Mouse (Mus musculus) spleen, adult 18-20 months (tissue): ENCODE data around the gene Gm12355.

Source experiments
- DNase-seq, 2 experiments: peaks; one replicate each; pipeline ENCODE4 v3.0.0; 2022; ENCODE audit warnings: mixed read lengths in 2 of 2

Gene Gm12355

GRCm38 (mm10) chr11:98602090-98602690 is 23.3 kb downstream of the Gm12355 start:
- DNase-seq = no peak

- DNase-seq = no peak
Observed at GRCm38 (mm10) chr11:98599291-98599690, 26.2 kb downstream of the Gm12355 start.

GRCm38 (mm10) chr11:98598851-98599290 is 26.6 kb downstream of the Gm12355 start:
- DNase-seq = no peak

- no peak for DNase-seq
Observed at GRCm38 (mm10) chr11:98597991-98598390, 27.5 kb downstream of the Gm12355 start, which contains the start of gene Lrrc3c. Lrrc3c (plus strand) TSS chr11:98598291.

GRCm38 (mm10) chr11:98597363-98597762 is 28.1 kb downstream of the Gm12355 start:
- DNase-seq = peak; percentile 40 to 77

- DNase-seq = no peak
Observed at GRCm38 (mm10) chr11:98595955-98596354, 29.5 kb downstream of the Gm12355 start.

DNA sequence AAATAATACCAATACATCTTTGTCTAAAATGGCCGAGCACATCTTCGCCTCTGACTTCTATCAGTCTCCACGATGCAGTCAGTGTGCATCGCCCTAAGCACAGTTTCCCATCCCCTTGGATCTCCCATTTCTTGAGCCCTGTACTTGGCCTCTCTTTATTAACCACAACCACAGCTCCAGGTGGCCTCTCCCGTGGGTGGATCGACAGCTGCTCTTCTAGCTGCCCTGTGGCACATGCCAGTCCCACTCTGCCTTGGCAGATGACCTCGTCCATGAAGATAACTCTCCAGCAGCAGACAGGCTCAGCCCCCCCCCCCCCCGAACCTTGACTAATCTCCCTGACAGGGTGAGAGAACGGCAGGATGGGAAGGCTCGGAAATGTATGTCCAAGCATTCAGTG is 30.0 kb downstream of the Gm12355 start:
- no peak for DNase-seq

DNA sequence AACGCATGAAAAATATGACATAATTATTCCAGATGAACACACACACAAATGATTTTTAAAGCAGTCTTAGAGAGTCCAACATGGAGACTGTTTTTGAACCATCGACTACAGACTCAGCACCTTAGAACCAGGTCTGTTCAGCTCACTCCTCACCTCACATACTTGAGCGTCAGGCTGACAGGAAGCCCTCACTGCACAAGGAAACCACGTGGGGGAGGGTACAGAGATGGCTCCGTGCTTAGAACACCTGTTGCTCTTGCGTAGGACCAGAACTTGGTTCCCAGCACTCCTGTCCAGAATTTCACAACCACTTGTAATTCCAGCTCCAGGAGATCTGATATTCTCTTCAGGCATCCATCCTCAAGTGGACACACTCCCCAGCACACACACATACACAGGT is 30.4 kb downstream of the Gm12355 start:
- no peak for DNase-seq

- DNase-seq = no peak
Observed at GRCm38 (mm10) chr11:98590548-98591445, 34.7 kb downstream of the Gm12355 start.

- DNase-seq = no peak
Observed at GRCm38 (mm10) chr11:98589306-98589705, 36.2 kb downstream of the Gm12355 start.

DNA sequence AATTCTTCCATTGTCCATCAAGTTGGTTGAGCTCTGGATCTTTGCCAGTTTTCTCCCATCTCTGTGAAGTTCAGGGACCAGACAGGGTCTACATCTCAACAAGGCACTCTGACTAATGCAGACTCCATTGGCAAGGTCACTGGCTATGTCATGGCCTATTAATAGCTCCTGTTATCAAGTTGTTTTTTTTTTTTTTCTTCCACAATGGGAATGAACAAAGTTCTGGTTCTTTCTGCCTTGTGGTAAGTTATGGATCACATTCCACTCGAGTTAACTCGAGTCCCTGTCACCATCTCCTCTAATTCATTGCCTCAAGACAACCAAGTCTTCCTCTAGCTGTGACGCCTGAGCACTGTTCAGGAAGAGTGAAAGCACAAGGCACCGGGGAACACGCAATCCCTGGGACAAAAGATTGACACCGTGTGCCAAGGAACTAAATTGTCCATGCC is 36.6 kb downstream of the Gm12355 start:
- no peak for DNase-seq

GRCm38 (mm10) chr11:98587684-98588546 is 37.5 kb downstream of the Gm12355 start:
- DNase-seq = peak; percentile 24 to 32

- peak; percentile 94 to 97 for DNase-seq
Observed at GRCm38 (mm10) chr11:98586892-98587563, 38.4 kb downstream of the Gm12355 start, which contains the start of gene Ormdl3. Ormdl3 (minus strand) TSS chr11:98587368.

DNA sequence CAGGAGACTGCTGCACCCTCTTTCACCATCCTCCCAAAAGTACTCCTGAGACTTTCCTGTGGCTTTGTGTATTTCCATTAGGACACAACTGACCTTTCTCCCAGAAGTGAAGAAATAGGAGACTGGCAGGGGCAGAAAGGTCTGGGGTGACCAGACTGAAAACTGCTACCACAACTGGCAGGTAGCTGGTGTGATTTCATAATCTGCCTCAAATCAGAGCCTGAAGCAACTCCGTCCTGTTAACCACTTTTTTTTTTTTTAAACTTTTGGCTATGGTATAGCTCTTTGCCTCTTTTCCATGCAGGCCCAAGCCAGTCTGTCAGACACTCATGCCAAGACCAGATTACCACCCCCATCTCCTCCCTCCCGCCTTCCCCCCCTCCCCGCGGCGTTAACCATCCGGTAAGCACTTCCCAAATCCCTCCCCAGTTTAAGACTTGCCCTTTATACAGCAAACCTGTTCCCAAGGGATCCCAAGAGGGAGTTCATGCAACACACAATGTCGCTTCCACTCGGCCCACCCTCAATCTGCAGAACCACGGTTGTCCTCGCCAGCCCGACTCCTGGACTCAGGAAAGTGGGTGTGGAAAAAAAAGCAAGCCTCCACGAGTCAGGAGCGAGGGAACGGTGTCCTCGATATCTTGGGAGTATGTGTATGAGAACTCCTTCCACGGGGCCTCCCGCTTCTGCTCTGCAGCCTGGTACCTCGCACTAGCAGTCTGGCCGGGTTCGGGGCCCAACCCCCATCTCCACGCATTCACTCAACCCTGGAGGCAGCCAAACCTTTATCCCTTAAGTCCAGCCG is 39.2 kb downstream of the Gm12355 start:
- no peak for DNase-seq

DNA sequence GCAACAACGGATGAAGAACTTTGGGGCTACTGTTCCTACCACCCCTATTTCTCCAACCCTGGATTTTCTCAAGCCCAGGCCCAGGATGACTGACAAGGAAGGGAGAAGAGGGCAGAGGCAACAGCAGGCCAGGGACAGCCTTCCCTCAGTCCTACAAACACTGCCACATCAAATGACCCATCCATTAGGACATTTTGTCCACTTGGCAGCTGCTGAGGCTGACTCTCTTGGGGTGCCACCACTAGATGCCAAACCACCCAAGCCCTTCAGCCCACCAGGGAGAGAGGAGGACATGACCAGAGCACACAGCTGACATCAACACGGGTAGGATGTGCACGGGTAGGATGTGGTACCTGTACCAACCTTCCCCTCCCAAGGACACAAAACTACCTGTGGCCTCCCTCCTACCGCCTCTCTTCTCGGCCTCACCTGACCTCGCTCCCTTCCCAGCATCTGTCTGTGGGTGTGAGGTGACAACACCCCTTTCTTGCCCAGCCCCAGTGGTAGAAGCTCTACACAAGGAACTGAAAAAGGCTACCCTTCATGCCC is 40.8 kb downstream of the Gm12355 start:
- no peak for DNase-seq

GRCm38 (mm10) chr11:98584146-98584545 is 41.3 kb downstream of the Gm12355 start:
- no peak for DNase-seq

- DNase-seq = no peak
Observed at GRCm38 (mm10) chr11:98583571-98583970, 41.9 kb downstream of the Gm12355 start.

GRCm38 (mm10) chr11:98583265-98583552 is 42.3 kb downstream of the Gm12355 start:
- no peak for DNase-seq

GRCm38 (mm10) chr11:98582551-98583264 is 42.8 kb downstream of the Gm12355 start:
- no peak for DNase-seq

DNA sequence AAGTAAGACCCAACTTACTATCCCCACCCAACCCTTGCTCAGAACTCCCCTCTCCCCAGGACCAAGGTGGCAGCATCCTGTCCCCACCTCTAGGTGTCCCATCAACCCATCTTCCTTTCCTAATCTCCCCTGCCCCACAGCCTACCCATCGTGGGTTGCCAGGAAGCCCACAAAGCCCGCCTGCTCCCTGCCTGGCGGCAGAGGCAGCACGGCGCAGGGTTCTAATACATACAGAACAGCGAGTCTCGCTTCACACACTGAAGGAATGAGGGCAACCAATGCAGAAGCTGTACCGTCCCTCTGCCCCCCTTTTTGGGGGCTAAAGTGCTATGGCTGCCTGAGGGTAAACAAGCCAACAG is 43.5 kb downstream of the Gm12355 start:
- no peak for DNase-seq
